Mouse (Mus musculus) heart, adult 2 months (tissue): ENCODE results near the gene Utp14b.

Experiments
- CTCF ChIP-seq: fragments of 200-600 bp; IDR thresholded peaks from 2 replicates; pipeline ENCODE4 v1.8.1; 2022; ENCODE audit warnings: antibody characterized with exemption, mild to moderate bottlenecking, moderate library complexity
- EP300 ChIP-seq: fragments of 200-500 bp; IDR thresholded peaks from 2 replicates; pipeline ENCODE4 v1.6.1; 2011; ENCODE audit warnings: low read depth, low read length, control low read depth; ENCODE audit not compliant: insufficient read depth
- POLR2A ChIP-seq: fragments of 200-500 bp; IDR thresholded peaks from 2 replicates; pipeline ENCODE4 v1.6.1; 2011; ENCODE audit warnings: mild to moderate bottlenecking, low read depth, low read length, control low read depth; ENCODE audit not compliant: insufficient read depth

- no peak for TF ChIP-seq EP300
- no peak for TF ChIP-seq CTCF
- no peak for TF ChIP-seq POLR2A
Observed at GRCm38 (mm10) chr1:78682291-78682690, 24.5 kb downstream of the Utp14b start.
